ENCODE assay signal across 10 mouse cellular contexts in genomic region chr11:108344759-108345158, GRCm38 (mm10). TPM values are rescaled to one million over a fixed set of nuclear protein-coding genes. Genes with fewer than 3 reads are reported as not detected.
A peak's percentile ranks its signal among the peaks of the same experiment; 100 is the strongest.
DNase-seq lines count a peak whose midpoint lies in the region; ATAC-seq lines count a peak whose summit lies in the region.
"Had no signal": no experiment of that assay in that cellular context is flagged by ENCODE, and none has a peak within 500 bp of the region (broad histone marks: within the 10 kb centered on the region; RNA-seq: fewer than 3 reads in every experiment).

No protein-coding gene starts in this region.

- H3K27me3 ChIP-seq in heart, embryonic 13.5 days (replicated peaks), result peaks cover 8% of the 10 kb centered on the region; the same call in 1 of the 2 replicates
- H3K27me3 ChIP-seq in hindbrain, embryonic 11.5 days (ENCODE audit: control insufficient read depth, insufficient read depth, low read length), result peaks cover 4% of the 10 kb centered on the region; the same call in 1 of the 2 replicates
- H3K27me3 ChIP-seq in liver, embryonic 16.5 days (ENCODE audit: control insufficient read depth, insufficient read depth, low read depth, low read length), result peaks cover 25% of the 10 kb centered on the region

- peak overlapping the region; percentile 99 for H3K4me2 ChIP-seq in heart, embryonic 13.5 days
- H3K4me2 ChIP-seq in hindbrain, embryonic 11.5 days (replicated peaks; ENCODE audit: low read depth, low read length), result peak overlapping the region; percentile 100
- peak overlapping the region; percentile 81 for H3K4me2 ChIP-seq in liver, embryonic 16.5 days (ENCODE audit: low read depth, low read length)

- 67% methylated on average over 8 of the region's 8 CpGs for WGBS in heart, embryonic 13.5 days
- WGBS in hindbrain, embryonic 11.5 days, result 51% methylated on average over 8 of the region's 8 CpGs
- 68% methylated on average over 8 of the region's 8 CpGs for WGBS in liver, embryonic 16.5 days (ENCODE audit: insufficient replicate concordance)

- peaks cover 3% of the 10 kb centered on the region for H3K36me3 ChIP-seq in heart, embryonic 13.5 days
- H3K36me3 ChIP-seq in hindbrain, embryonic 11.5 days (ENCODE audit: control insufficient read depth, insufficient read depth, low read length), result no peaks in the 10 kb centered on the region
- no peaks in the 10 kb centered on the region for H3K36me3 ChIP-seq in liver, embryonic 16.5 days (ENCODE audit: control insufficient read depth, insufficient read depth)

- peak overlapping the region; percentile 96; the same call in 1 of the 2 replicates for H3K9ac ChIP-seq in heart, embryonic 13.5 days
- no peak overlapping the region for H3K9ac ChIP-seq in hindbrain, embryonic 11.5 days (ENCODE audit: low read depth, low read length)
- H3K9ac ChIP-seq in liver, embryonic 16.5 days (ENCODE audit: low read depth, low read length), result no peak overlapping the region

- H3K27ac ChIP-seq in heart, embryonic 13.5 days (replicated peaks), result no peak overlapping the region
- no peak overlapping the region for H3K27ac ChIP-seq in brown adipose tissue, adult 24 weeks (replicated peaks; ENCODE audit: low read depth, low read length)
- no peak overlapping the region for H3K27ac ChIP-seq in hindbrain, embryonic 11.5 days (ENCODE audit: low read depth, low read length)
- no peak overlapping the region for H3K27ac ChIP-seq in liver, embryonic 16.5 days (ENCODE audit: low read length)

- peaks cover 22% of the 10 kb centered on the region for H3K4me1 ChIP-seq in heart, embryonic 13.5 days
- no peaks in the 10 kb centered on the region for H3K4me1 ChIP-seq in brown adipose tissue, adult 24 weeks (ENCODE audit: control insufficient read depth, insufficient read depth, insufficient read length, low read length)
- H3K4me1 ChIP-seq in hindbrain, embryonic 11.5 days (replicated peaks; ENCODE audit: control insufficient read depth, insufficient read depth, low read length), result 0 out of 2 replicates have a peak, but pooled peaks cover 2% of the 10 kb centered on the region
- H3K4me1 ChIP-seq in liver, embryonic 16.5 days (ENCODE audit: control insufficient read depth, low read depth, low read length), result no peaks in the 10 kb centered on the region; the same call in 1 of the 2 replicates

- peak overlapping the region; percentile 94; the same call in 1 of the 2 replicates for H3K4me3 ChIP-seq in heart, embryonic 13.5 days
- peak overlapping the region; percentile 83; the same call in 1 of the 2 replicates for H3K4me3 ChIP-seq in brown adipose tissue, adult 24 weeks (ENCODE audit: insufficient read depth, low read depth, low read length)
- H3K4me3 ChIP-seq in hindbrain, embryonic 11.5 days (ENCODE audit: low read depth, low read length), result peak overlapping the region; percentile 52
- no peak overlapping the region for H3K4me3 ChIP-seq in liver, embryonic 16.5 days (ENCODE audit: low read depth, low read length)

- no peak for DNase-seq in heart, postnatal 4 days
- no peak for DNase-seq in hindbrain, embryonic 11.5 days (ENCODE audit: low spot score)
- DNase-seq in layer of hippocampus, adult 8-10 months (ENCODE audit: low spot score in 2 of 2), result no peak
- no peak for DNase-seq in adipocyte (ENCODE audit: low spot score)
- DNase-seq in right cerebral cortex, postnatal 10 days (ENCODE audit: low spot score in 2 of 2), result no peak
- DNase-seq: adrenal gland, postnatal 14 days; kidney, postnatal 4 days had no signal

- ATAC-seq in heart, embryonic 13.5 days (ENCODE audit: extremely low read depth, insufficient number of reproducible peaks, low FRiP score, low TSS enrichment), result no peak
- ATAC-seq in hindbrain, embryonic 11.5 days (ENCODE audit: low FRiP score), result no peak
- ATAC-seq in liver, embryonic 16.5 days (ENCODE audit: low read depth), result no peak

- H3K9me3 ChIP-seq in heart, embryonic 13.5 days, result no peaks in the 10 kb centered on the region
- no peaks in the 10 kb centered on the region for H3K9me3 ChIP-seq in hindbrain, embryonic 11.5 days (ENCODE audit: control insufficient read depth, low read length)
- no peaks in the 10 kb centered on the region for H3K9me3 ChIP-seq in liver, embryonic 16.5 days (replicated peaks; ENCODE audit: control insufficient read depth, low read length)

RNA-seq across cellular contexts. Expression of gene Prkca, which starts 1.0 kb away (rescaled TPM):
- polyA plus RNA-seq in heart, embryonic 13.5 days (2015; fragmentation: Nextera tagmentation; extraction: Ambion mirVana), result 12.0 and 12.9 TPM in 2 replicates
- 10 to 100 TPM; 52.2 to 57.1 TPM for total RNA-seq in heart, postnatal 4 days (2021)
- 6.8 and 7.4 TPM in 2 replicates for polyA plus RNA-seq in brown adipose tissue, adult 24 weeks (2012; ENCODE audit: insufficient read depth, insufficient read length, missing spikeins)
- 4.1 and 6.0 TPM in 2 replicates for polyA plus RNA-seq in hindbrain, embryonic 11.5 days (2014; fragmentation: Nextera tagmentation; extraction: Ambion mirVana)
- polyA plus RNA-seq in liver, embryonic 16.5 days (2015; fragmentation: Nextera tagmentation; extraction: Ambion mirVana), result 2.4 and 3.4 TPM in 2 replicates
- total RNA-seq in layer of hippocampus, adult 8-10 months (2022), result 100 to 1,000 TPM; 201 to 232 (median 220) TPM

RNA-seq across cellular contexts. Expression of gene Apoh, which starts 1.6 kb away (rescaled TPM):
- polyA plus RNA-seq in heart, embryonic 13.5 days (2015; fragmentation: Nextera tagmentation; extraction: Ambion mirVana), result 1.4 and 4.7 TPM in 2 replicates
- under 1 TPM in 1 of 2 experiments, not detected in 1; 0.24 TPM for total RNA-seq in heart, postnatal 4 days (2021)
- polyA plus RNA-seq in brown adipose tissue, adult 24 weeks (2012; ENCODE audit: insufficient read depth, insufficient read length, missing spikeins), result 2.3 TPM in 1 of 2 replicates, not detected in the other
- polyA plus RNA-seq in hindbrain, embryonic 11.5 days (2014; fragmentation: Nextera tagmentation; extraction: Ambion mirVana), result 0.19 and 0.25 TPM in 2 replicates
- 970 and 1,131 TPM in 2 replicates for polyA plus RNA-seq in liver, embryonic 16.5 days (2015; fragmentation: Nextera tagmentation; extraction: Ambion mirVana)
- total RNA-seq in layer of hippocampus, adult 8-10 months (2022), result under 1 TPM; 0.54 to 0.94 (median 0.86) TPM

Comparison
In these comparisons a context has a peak if more than half of its experiments do, and no peak if none do; other contexts are left out.
1. RNA of gene Apoh, which starts 1.6 kb away (polyA plus RNA-seq): 970 to 1,131 TPM in liver, embryonic 16.5 days; 2.3 TPM in brown adipose tissue, adult 24 weeks, 1.4 to 4.7 TPM in heart, embryonic 13.5 days and 0.19 to 0.25 TPM in hindbrain, embryonic 11.5 days; every median in the first group is over 100 times any median in the second.
2. Peak in every context shown above with its lines, with median percentiles within 50 percentile points of each other: H3K4me2 ChIP-seq.